Mouse (Mus musculus): ENCODE results near the gene Bahcc1.

DNA sequence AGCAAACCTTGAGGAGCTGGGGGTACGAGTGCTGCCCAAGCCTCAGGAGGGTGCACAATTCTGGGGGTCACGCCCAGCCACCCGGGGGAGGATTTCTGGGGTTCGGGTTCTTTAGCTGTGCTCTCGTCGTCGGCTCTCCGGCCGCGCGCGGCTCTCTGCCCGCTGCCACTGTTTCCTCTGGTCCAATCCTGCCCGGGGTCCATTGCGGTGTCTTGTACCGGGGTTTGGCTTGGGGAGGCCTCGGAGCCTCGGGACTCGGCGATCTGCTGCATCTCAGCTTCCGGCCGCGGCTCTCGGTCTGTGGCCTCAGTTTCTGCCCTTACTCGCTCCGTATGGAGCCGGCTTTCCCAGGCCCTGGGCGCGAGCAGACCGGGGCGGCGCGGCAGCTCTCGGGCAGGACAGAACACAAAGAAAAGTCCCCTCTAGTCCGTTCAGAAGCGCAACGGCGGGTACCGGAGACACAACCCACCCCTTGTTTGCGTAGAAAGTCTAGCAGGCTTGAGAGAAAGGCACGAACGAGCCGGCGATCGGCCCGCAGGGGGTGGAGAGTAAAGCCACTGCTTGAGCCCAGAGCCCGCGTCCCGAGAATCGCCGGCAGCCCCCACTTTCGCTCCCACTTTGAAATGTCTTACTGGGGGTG lies 1.5 kb downstream of the Bahcc1 start:
- TF ChIP-seq CTCF (IDR thresholded peaks at IDR 0.05; ENCODE audit: extremely low read depth, insufficient read depth, low read length) (no peak), POLR2A (IDR thresholded peaks at IDR 0.05; ENCODE audit: extremely low read depth, insufficient read depth, low read length) (no peak)

Data from cortical plate, adult 2 months (tissue).